Mouse (Mus musculus) mouse trophoblast stem cell (cell line): Measurements from ENCODE around the gene Gm3893.
"Not testable (repeated sequence)": the region's sequence is repeated elsewhere in the genome, so short reads cannot be mapped to it uniquely, and the experiment has no call there.

ENCODE experiments used
- in situ Hi-C, 2 experiments: fragments of 300-500 bp; cut with MseI, MboI; formaldehyde crosslinking; loops; 2 replicates in 1 of 2; 3 replicates in 1 of 2; pipeline ENCODE4 v1.15.1; 2025

The Gm3893 gene

GRCm38 (mm10) chr4:42090907-42091306 is at the start of gene Gm3893:
Gene Gm3893 (plus strand): TSS chr4:42091207.
- in situ Hi-C loops = not testable (repeated sequence)

- in situ Hi-C loops = not testable (repeated sequence)
Observed at GRCm38 (mm10) chr4:42114517-42114916, 23.5 kb downstream of the Gm3893 start, which contains the start of gene Gm13304. Gene Gm13304 (plus strand): TSS chr4:42114817.
